Mouse (Mus musculus) G1E (cell line): Measurements from ENCODE around the gene 5730522E02Rik. TPM values are rescaled to one million over a fixed set of nuclear protein-coding genes. Genes with fewer than 3 reads are reported as not detected.

Source experiments
- ATAC-seq: 2 replicates; pipeline ENCODE4 v1.8.0; 2016; ENCODE audit warnings: mild to moderate bottlenecking; ENCODE audit not compliant: insufficient number of reproducible peaks, poor library complexity, low FRiP score, severe bottlenecking; ENCODE audit errors: extremely low read depth
- DNase-seq: peaks from one replicate; pipeline ENCODE4 v3.0.0; 2012; ENCODE audit warnings: low spot score
- H3K27me3 ChIP-seq: 2 replicates; pipeline ENCODE4 v1.6.1; 2012; ENCODE audit warnings: mild to moderate bottlenecking, low read length, inconsistent platforms; ENCODE audit not compliant: insufficient read depth
- H3K36me3 ChIP-seq: replicated peaks from 2 replicates; pipeline ENCODE3; 2012; ENCODE audit warnings: mild to moderate bottlenecking, inconsistent platforms
- H3K4me1 ChIP-seq: 2 replicates; pipeline ENCODE4 v1.6.1; 2012; ENCODE audit warnings: low read depth, low read length, inconsistent platforms, mixed read lengths; ENCODE audit not compliant: insufficient read depth
- H3K4me3 ChIP-seq: 2 replicates; pipeline ENCODE4 v1.5.1; 2012; ENCODE audit warnings: low read depth, mild to moderate bottlenecking, inconsistent platforms, low read length, moderate library complexity, mixed read lengths
- H3K9me3 ChIP-seq: replicated peaks from 2 replicates; pipeline ENCODE4 v1.6.1; 2012; ENCODE audit warnings: inconsistent platforms
- CTCF ChIP-seq: IDR thresholded peaks from 2 replicates; pipeline ENCODE4 v1.5.1; 2012; ENCODE audit warnings: low read depth, low read length, inconsistent platforms, mixed read lengths
- GATA1 ChIP-seq: IDR thresholded peaks from 2 replicates; pipeline ENCODE4 v1.6.1; 2012; ENCODE audit warnings: borderline replicate concordance, low read length, inconsistent platforms, mixed read lengths
- GATA2 ChIP-seq: IDR thresholded peaks from 2 replicates; pipeline ENCODE4 v1.6.1; 2012; ENCODE audit warnings: low read depth, low read length, inconsistent platforms, borderline replicate concordance
- POLR2AphosphoS5 ChIP-seq: IDR thresholded peaks from 2 replicates; pipeline ENCODE4 v1.6.1; 2012; ENCODE audit warnings: low read depth, low read length, inconsistent platforms; ENCODE audit not compliant: insufficient replicate concordance
- TAL1 ChIP-seq: conservative IDR thresholded peaks from 2 replicates; pipeline ENCODE4 v1.6.1; 2012; ENCODE audit warnings: low read depth, low read length, inconsistent platforms, mixed read lengths
- polyA plus RNA-seq: library from polyadenylated mRNA; stranded (reverse); fragments of >175 nt; gene quantifications from 2 replicates; pipeline ENCODE4 v1.2.3, GENCODE M21; 2012
- total RNA-seq, 2 experiments: library from RNA; stranded (forward) in 1 of 2; stranded (reverse) in 1 of 2; fragments of 200-1000 nt in 1 of 2; fragments of >200 nt in 1 of 2; fragmentation: Nextera tagmentation in 1 of 2; gene quantifications; 2 replicates each; pipeline ENCODE4 v1.2.3; 2014 to 2017

The 5730522E02Rik gene
- total and polyA plus RNA-seq, 3 experiments, result 0.44 TPM; not detected in 2

- no peak for ATAC-seq
- DNase-seq, result no peak
Observed at GRCm38 (mm10) chr11:26202842-26203241, 7.7 kb downstream of the 5730522E02Rik start.

GRCm38 (mm10) chr11:26201778-26202097 lies 8.8 kb downstream of the 5730522E02Rik start:
- no peak for DNase-seq
- H3K27me3 ChIP-seq, result no peaks in the 10 kb centered on the region
- ATAC-seq, result no peak
- H3K9me3 ChIP-seq, result no peaks in the 10 kb centered on the region
- H3K36me3 ChIP-seq, result no peaks in the 10 kb centered on the region
- no peak for TF ChIP-seq POLR2AphosphoS5
- no peaks in the 10 kb centered on the region for H3K4me1 ChIP-seq
- no peak overlapping the region for H3K4me3 ChIP-seq

More at GRCm38 (mm10) chr11:26202842-26203241, 7.7 kb downstream of the 5730522E02Rik start:
- Histone ChIP-seq H3K4me3 (no peak overlapping the region), H3K27me3 (no peaks in the 10 kb centered on the region), H3K4me1 (no peaks in the 10 kb centered on the region), H3K9me3 (no peaks in the 10 kb centered on the region), H3K36me3 (no peaks in the 10 kb centered on the region)
- TF ChIP-seq CTCF, result no peak
- no peak for TF ChIP-seq GATA1
- no peak for TF ChIP-seq POLR2AphosphoS5
- TF ChIP-seq TAL1, result no peak
- no peak for TF ChIP-seq GATA2

- Histone ChIP-seq H3K9me3 (no peaks in the 10 kb centered on the region), H3K36me3 (no peaks in the 10 kb centered on the region), H3K4me1 (no peaks in the 10 kb centered on the region), H3K27me3 (no peaks in the 10 kb centered on the region; the same call in 1 of the 2 replicates), H3K4me3 (no peak overlapping the region)
- peak; percentile 63 for ATAC-seq
- peak; percentile 47 for TF ChIP-seq CTCF
- no peak for TF ChIP-seq GATA1
- no peak for DNase-seq
Observed at GRCm38 (mm10) chr11:26200970-26201777, 9.4 kb downstream of the 5730522E02Rik start.

GRCm38 (mm10) chr11:26195468-26195867 lies 15.1 kb downstream of the 5730522E02Rik start:
- ATAC-seq (no peak), DNase-seq (no peak)
- Histone ChIP-seq H3K27me3 (no peaks in the 10 kb centered on the region; the same call in 1 of the 2 replicates), H3K4me1 (no peaks in the 10 kb centered on the region), H3K4me3 (no peak overlapping the region), H3K9me3 (no peaks in the 10 kb centered on the region), H3K36me3 (no peaks in the 10 kb centered on the region)
- TF ChIP-seq GATA2 (no peak), GATA1 (no peak), CTCF (no peak), TAL1 (no peak), POLR2AphosphoS5 (no peak)

GRCm38 (mm10) chr11:26187231-26187967 lies 23.2 kb downstream of the 5730522E02Rik start:
- Histone ChIP-seq H3K36me3 (no peaks in the 10 kb centered on the region), H3K27me3 (no peaks in the 10 kb centered on the region), H3K4me3 (no peak overlapping the region), H3K9me3 (no peaks in the 10 kb centered on the region), H3K4me1 (no peaks in the 10 kb centered on the region)
- DNase-seq (no peak), ATAC-seq (no peak)
- no peak for TF ChIP-seq GATA1
- TF ChIP-seq GATA2, result no peak
- TF ChIP-seq POLR2AphosphoS5, result no peak
- TF ChIP-seq CTCF, result no peak
- TF ChIP-seq TAL1, result no peak

- no peaks in the 10 kb centered on the region for H3K4me1 ChIP-seq
- TF ChIP-seq TAL1, result no peak
- TF ChIP-seq CTCF, result no peak
- no peak for TF ChIP-seq GATA2
- no peak for TF ChIP-seq GATA1
- TF ChIP-seq POLR2AphosphoS5, result no peak
- ATAC-seq (no peak), DNase-seq (no peak)
- no peaks in the 10 kb centered on the region for H3K27me3 ChIP-seq
- H3K4me3 ChIP-seq, result no peak overlapping the region
- H3K9me3 ChIP-seq, result no peaks in the 10 kb centered on the region
- no peaks in the 10 kb centered on the region for H3K36me3 ChIP-seq
Observed at GRCm38 (mm10) chr11:26170572-26170971, 40.0 kb downstream of the 5730522E02Rik start.
